Mouse (Mus musculus): ENCODE results near the gene Trabd2b. TPM values are rescaled to one million over a fixed set of nuclear protein-coding genes. Genes with fewer than 3 reads are reported as not detected.

The Trabd2b gene
- total RNA-seq, 4 experiments from 2014 or later = 0.99 to 1.9 (median 1.2) TPM

- DNase-seq (ENCODE audit: low spot score in 2 of 2) = no peak
Observed at GRCm38 (mm10) chr4:114492157-114492556, 85.6 kb downstream of the Trabd2b start.

- no peak for DNase-seq (ENCODE audit: low spot score in 2 of 2)
Observed at GRCm38 (mm10) chr4:114494035-114494434, 87.5 kb downstream of the Trabd2b start.

- no peak for DNase-seq (ENCODE audit: low spot score in 2 of 2)
Observed at GRCm38 (mm10) chr4:114495688-114496426, 89.3 kb downstream of the Trabd2b start.

DNA sequence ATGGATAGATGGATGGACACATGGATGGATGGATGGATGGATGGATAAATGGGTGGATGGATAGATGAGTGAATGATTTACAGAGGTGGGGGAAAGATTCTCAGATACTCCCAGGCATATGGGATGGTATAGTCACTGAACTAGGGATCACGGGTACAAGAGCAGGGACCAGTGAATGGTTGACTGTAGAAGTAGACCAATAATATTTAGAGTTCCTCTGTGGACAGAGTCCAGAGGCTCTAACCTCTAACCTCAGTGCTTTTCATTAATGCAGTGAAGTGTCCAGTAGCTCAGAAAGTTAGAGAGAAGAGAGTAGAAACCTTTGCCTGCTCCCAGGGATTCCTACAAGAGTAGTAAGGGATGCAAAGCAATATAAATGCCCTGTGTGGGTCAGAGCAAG, 93.1 kb downstream of the Trabd2b start:
- no peak for DNase-seq (ENCODE audit: low spot score in 2 of 2)

GRCm38 (mm10) chr4:114500317-114500716, 93.8 kb downstream of the Trabd2b start:
- DNase-seq (ENCODE audit: low spot score in 2 of 2) = no peak

- DNase-seq (ENCODE audit: low spot score in 2 of 2) = no peak
Observed at GRCm38 (mm10) chr4:114501048-114501447, 94.5 kb downstream of the Trabd2b start.

GRCm38 (mm10) chr4:114501611-114502010, 95.1 kb downstream of the Trabd2b start:
- DNase-seq (ENCODE audit: low spot score in 2 of 2) = no peak

DNA sequence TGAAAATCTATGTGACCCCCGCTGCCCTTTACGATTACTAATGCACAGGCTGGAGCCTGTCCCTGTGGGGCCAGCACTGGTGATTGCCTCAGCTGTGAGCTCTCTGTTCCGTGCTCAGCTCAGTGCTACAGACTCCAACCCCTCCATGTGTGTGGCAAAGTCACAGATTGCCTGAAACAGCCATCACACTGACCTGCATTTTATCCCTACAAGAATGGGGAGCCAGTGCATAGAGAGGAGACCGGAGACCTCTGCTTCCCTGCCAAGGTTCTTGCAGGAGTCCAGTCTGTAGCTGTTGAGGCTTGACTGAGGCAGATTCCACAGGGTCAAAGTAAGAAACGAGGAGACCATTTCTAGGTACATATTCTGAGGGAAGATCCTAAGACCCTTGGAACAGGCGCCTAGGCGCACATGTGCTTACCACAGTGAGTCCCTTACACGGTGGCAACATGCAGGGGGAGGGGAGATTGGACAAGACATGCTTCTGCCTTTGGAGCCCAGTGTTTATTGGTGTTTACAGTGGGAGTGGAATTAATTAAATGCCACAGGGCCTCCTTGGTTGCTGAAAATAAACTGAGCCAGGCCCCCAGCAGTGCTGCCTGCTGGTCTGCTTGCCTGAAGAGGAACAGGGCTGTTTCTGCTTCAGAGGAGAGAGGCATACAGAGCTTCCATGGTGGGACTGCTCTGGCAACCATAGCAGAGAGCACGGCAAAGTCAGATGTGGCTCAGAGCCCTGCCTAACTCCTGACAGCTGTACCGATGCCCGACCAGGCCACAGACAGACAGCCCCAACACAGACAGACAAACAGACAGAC, 97.9 kb downstream of the Trabd2b start:
- no peak for DNase-seq (ENCODE audit: low spot score in 2 of 2)

GRCm38 (mm10) chr4:114509601-114510000, 103.1 kb downstream of the Trabd2b start:
- no peak for DNase-seq (ENCODE audit: low spot score in 2 of 2)

DNA sequence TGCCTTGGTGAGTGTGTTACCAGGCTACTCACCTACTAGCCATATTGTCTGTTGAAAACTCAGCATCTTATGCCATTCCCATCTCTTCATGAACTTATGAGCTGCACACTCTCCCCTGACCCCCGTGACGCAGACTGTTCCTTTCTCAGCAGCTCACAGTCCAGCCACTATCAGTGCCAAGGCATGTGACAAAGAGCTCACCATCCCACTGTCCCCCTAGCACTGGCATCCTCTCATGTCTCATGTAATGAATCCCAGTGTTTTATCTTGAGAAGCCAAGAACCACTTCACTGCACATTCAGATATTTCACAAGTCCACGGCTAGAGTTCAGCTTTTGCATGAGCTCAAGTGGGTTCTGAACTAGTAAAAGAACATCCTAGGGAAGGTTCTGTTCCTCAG, 105.1 kb downstream of the Trabd2b start:
- DNase-seq (ENCODE audit: low spot score in 2 of 2) = no peak

GRCm38 (mm10) chr4:114513149-114513548, 106.6 kb downstream of the Trabd2b start:
- no peak for DNase-seq (ENCODE audit: low spot score in 2 of 2)

GRCm38 (mm10) chr4:114515330-114515771, 108.8 kb downstream of the Trabd2b start:
- peak in 1 of 2 experiments; percentile 12 for DNase-seq (ENCODE audit: low spot score in 2 of 2)

GRCm38 (mm10) chr4:114516651-114517050, 110.1 kb downstream of the Trabd2b start:
- no peak for DNase-seq (ENCODE audit: low spot score in 2 of 2)

GRCm38 (mm10) chr4:114518061-114518460, 111.5 kb downstream of the Trabd2b start:
- no peak for DNase-seq (ENCODE audit: low spot score in 2 of 2)

DNA sequence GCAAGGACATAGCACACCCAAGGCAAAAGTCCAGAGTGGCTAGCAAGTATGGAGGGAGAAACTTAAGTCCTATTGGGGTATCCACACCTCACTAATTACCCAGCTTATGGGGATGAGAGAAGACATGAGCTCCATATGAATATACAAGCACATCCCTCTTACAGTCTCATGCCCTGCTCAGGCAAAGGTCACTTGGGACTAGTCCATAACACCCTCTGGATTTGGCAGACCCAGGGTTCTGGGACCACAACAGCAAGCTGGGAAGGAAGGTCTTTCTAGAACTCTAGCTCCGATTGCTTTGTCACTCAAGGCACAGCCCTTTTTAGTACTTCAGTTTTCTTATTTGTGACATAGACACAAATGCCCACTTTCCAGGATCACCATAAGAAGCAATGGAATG, 112.0 kb downstream of the Trabd2b start:
- no peak for DNase-seq (ENCODE audit: low spot score in 2 of 2)

DNA sequence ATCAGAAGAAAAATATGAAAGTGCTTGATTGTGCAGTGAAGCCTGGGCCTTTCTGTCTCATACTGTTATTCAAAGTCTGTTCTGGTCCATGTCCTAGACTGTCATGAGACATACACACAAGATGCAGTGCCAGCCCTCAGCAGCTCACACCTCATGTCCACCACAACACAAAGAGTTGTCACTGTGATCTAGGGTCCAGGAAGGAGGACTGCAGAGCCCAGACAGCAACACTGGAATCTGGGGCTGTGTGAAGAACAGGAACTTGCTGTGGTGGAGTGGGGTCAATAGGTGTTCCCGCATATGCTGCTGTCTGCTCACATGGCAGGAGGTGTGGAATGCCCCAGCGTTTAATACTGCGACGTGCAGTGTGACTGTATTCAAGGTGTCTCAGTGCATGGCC, 112.8 kb downstream of the Trabd2b start:
- DNase-seq (ENCODE audit: low spot score in 2 of 2) = no peak

DNA sequence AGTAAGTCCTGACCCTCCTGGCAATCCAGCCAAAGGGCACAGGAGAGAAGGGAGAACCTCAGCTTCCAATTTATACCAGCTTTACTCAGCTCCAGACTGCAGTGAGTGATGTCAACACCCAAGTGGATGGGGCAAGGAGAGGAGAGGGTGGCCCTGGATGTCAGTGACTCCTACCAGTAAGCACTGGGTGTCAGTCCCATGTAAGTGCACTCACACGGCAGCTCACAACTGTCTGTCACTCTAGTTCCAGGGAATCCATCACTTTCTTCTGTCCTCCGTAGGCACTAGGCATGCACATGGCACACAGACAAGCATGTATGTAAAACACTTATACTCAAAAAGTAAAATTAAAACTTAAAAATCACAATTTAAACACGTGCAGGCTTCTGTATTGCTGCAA, 113.4 kb downstream of the Trabd2b start:
- DNase-seq (ENCODE audit: low spot score in 2 of 2) = no peak

DNA sequence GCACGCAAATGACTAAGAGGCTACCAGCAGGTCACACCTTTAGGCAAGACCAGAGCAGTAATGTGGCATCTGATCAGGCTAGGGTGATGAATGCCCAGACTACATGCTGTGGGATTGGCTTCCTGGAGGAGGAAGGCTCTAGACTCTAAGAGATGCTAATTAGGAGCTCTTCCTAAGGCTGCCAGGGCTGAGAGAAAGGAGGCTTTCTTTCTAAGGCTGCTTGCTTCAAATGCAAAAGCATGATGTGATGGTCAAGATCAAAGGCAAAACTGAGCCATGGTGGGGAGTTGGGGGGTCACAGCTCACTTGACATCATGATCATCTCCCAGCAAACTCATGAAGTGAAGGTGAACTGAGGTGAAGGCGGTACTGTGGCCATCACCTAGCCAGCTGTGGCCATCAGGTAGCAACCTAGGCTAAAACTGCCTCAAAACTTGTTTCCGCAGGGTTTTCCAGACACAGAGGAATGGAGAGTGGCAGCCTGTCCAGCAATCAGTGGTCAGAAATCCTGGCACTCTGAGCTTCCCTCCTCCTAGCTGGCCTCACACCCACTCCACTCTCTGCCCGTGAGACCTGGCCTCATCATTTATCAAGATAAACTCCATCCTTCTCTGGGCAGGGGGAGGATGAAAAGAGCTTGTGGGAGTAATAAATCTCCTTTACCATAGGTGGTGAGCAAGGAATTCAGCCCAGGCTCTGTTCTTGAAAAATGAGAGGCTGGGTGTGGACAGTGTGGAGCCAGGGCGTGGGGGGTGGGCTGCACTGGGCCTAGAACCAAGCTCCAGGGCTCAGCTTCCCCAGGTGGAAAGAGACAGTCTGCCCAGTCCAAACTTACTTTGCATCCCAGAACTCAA, 117.0 kb downstream of the Trabd2b start:
- no peak for DNase-seq (ENCODE audit: low spot score in 2 of 2)

GRCm38 (mm10) chr4:114531591-114531990, 125.1 kb downstream of the Trabd2b start:
- no peak for DNase-seq (ENCODE audit: low spot score in 2 of 2)

DNA sequence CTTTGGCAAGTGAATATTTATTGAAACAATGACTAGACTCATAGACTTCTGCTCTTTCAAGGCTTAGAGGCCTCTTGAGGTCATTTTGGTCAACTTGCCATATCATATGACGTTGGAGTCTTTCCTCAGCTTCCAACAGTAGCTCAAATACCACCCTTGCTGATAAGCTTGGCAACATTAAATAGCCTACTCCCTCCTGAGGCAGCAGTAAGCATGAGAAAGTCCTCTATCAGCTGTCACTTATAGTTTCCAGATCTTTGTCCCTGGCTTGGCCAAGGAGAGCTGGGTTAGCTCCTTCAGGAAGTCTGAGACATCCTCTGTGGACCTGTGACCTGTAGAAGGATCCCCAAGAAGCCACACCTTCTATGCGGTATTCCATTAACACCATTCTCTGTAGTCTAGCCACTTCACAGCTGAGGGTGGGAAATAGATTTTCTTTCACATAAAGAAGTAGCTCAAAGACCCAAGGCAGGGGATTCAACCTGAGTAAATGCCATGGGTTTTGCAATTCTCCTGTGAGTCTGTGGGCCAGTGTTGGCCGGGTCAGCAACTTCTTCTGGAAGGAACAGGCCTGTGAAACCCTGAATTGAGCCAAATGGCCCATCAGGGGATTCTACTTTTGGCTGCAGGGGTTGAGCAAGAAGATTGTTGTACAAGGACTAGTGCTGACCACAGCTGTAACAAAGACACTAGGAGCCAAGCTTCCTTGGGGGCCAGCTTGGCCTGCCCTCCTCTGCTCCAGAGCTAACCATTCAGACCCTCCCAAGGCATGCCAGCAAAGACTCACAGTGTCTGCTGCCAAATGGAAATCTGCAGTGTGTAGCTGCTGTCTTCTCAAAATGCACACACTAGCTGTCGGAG, 127.6 kb downstream of the Trabd2b start:
- peak; percentile 61 to 74 for DNase-seq (ENCODE audit: low spot score in 2 of 2)

Measured in gastrocnemius, adult 8-10 months (tissue).